Mouse (Mus musculus): ENCODE data around the gene St6galnac4.

DNA sequence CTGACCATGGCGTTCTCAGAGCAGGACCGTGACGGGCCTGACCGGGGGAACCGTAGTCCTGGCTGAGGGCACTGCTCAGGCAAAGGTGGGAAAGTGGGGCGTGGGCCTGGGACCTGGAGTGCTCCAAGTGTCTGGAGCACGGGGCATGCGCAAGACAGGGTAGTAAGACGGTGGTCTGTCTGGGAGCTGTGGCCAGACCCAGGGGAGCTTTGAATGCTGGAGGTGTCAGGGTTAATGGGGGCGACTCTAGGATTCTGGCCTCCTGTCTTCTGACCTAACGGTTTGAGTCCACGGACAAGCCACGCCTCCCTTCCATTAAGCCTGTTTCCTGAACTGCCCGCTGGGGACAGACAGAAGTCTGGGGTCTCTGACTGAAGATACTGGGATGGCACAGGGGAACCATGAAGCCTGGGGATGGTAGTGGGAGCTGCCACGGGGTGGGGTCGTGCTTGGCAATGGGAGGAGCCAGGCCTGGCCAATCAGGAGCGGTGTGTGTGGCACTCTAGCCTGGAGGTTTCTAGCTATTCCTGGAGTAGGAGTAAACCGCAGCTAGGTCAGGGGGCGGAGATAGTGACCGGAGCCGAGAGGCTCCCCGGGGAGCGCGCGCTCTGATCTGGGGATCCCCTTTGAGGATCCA is 21.4 kb downstream of the St6galnac4 start:
- TF ChIP-seq CTCF (IDR thresholded peaks at IDR 0.05; ENCODE audit: borderline replicate concordance, extremely low read depth, insufficient read depth, insufficient read length) (no peak), POLR2A (IDR thresholded peaks at IDR 0.05; ENCODE audit: borderline replicate concordance, extremely low read depth, insufficient read depth, insufficient read length, poor library complexity, severe bottlenecking) (no peak)
